16 mouse cellular contexts compared by ENCODE assay signal in the genomic region with DNA sequence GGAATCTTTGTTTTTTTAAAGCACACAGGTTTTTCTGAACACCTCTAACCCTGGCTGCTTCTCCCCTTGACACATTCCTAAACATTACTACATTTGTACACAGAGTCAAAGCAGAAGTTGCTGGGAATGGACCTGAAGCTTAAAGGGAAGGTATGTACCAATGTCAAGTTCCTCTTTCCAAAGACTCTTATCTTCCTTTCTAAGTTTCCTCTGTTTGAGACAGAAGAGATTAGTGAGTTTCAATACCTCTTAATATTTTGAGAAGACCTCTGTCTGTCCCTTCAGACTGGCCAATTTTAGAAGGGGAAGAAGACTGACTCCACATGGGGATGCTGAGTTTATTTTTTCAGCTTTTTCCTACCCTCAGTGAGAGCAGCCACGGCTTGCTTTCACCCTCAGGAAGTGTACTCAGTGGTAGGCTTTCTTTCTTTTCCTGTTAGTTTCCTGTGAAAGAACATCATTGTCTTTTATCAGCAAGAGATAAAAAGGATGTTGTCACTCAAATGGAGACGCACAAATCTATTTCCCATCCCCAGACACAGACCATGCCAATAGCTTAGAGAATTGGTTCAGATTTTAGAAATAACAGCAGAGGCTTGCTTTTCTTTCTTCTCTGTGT. TPM values are rescaled to one million over a fixed set of nuclear protein-coding genes. Genes with fewer than 3 reads are reported as not detected.
DNase-seq lines count a peak whose midpoint lies in the region; ATAC-seq and TF ChIP-seq lines count a peak whose summit lies in the region.
"Had no signal": no experiment of that assay in that cellular context is flagged by ENCODE, and none has a peak within 500 bp of the region (broad histone marks: within the 10 kb centered on the region; RNA-seq: fewer than 3 reads in every experiment).

No protein-coding gene starts in this region.

- peaks cover 3% of the 10 kb centered on the region for H3K9me3 ChIP-seq in G1E (replicated peaks)
- H3K9me3 ChIP-seq in liver, postnatal 0 days (ENCODE audit: low read length), result no peaks in the 10 kb centered on the region
- no peaks in the 10 kb centered on the region for H3K9me3 ChIP-seq in forebrain, embryonic 14.5 days (replicated peaks; ENCODE audit: control insufficient read depth, low read length)
- no peaks in the 10 kb centered on the region for H3K9me3 ChIP-seq in forebrain, embryonic 10.5 days

- H3K79me2 ChIP-seq in liver, adult 2 months (ENCODE audit: control insufficient read depth, insufficient read depth, low read length), result no peaks in the 10 kb centered on the region; the same call in 1 of the 2 replicates

- ATAC-seq in G1E (ENCODE audit: extremely low read depth, insufficient number of reproducible peaks, low FRiP score, poor library complexity, severe bottlenecking), result peak; percentile 25; the same call in 1 of the 2 replicates
- peak; percentile 92 for ATAC-seq in granulocyte monocyte progenitor cell, adult 5-6 weeks (replicated peaks; ENCODE audit: poor library complexity, severe bottlenecking)
- ATAC-seq in liver, postnatal 0 days, result no peak
- no peak for ATAC-seq in forebrain, embryonic 14.5 days

- DNase-seq in liver, adult 2 months (ENCODE audit: extremely low read depth, low read depth, low spot score), result no peak
- DNase-seq in liver (no peak), G1E (ENCODE audit: low spot score) (peak; percentile 42)
- DNase-seq in liver, postnatal 0 days, result no peak
- DNase-seq in forebrain, embryonic 14.5 days (ENCODE audit: low spot score), result no peak
- no peak for DNase-seq in forebrain, embryonic 10.5 days (ENCODE audit: extremely low spot score, low spot score)
- DNase-seq in right cerebral cortex, postnatal 4 days, result no peak
- DNase-seq: adrenal gland, postnatal 14 days; cerebellum, postnatal 36 days; gastrocnemius, postnatal 10 days; kidney, adult 11 months; spleen, adult 18-20 months; thymus, postnatal 25 days had no signal

- TF ChIP-seq EP300 in liver, postnatal 0 days (IDR thresholded peaks at IDR 0.05; ENCODE audit: low read depth), result peak; percentile 48; the same call in 1 of the 2 replicates

- no peaks in the 10 kb centered on the region for H3K36me3 ChIP-seq in liver, adult 2 months (ENCODE audit: control insufficient read depth, insufficient read depth, low read length)
- no peaks in the 10 kb centered on the region for H3K36me3 ChIP-seq in G1E (replicated peaks)
- H3K36me3 ChIP-seq in liver, postnatal 0 days (replicated peaks; ENCODE audit: insufficient read depth, low read length), result no peaks in the 10 kb centered on the region
- H3K36me3 ChIP-seq in forebrain, embryonic 14.5 days (ENCODE audit: control insufficient read depth, insufficient read depth, low read length), result no peaks in the 10 kb centered on the region
- H3K36me3 ChIP-seq in forebrain, embryonic 10.5 days (replicated peaks), result no peaks in the 10 kb centered on the region

- no peak for TF ChIP-seq POLR2A in liver, adult 2 months (IDR thresholded peaks at IDR 0.05; ENCODE audit: extremely low read depth, insufficient read depth, low read length)

- no peak for TF ChIP-seq CTCF in liver, adult 2 months (IDR thresholded peaks at IDR 0.05; ENCODE audit: low read depth, low read length)
- no peak for TF ChIP-seq CTCF in G1E (IDR thresholded peaks at IDR 0.05; ENCODE audit: low read depth, low read length)
- no peak for TF ChIP-seq CTCF in liver, postnatal 0 days (IDR thresholded peaks at IDR 0.05; ENCODE audit: low read depth)

- H3K4me1 ChIP-seq in liver, adult 2 months (ENCODE audit: control insufficient read depth, insufficient read depth, low read length), result peaks cover 8% of the 10 kb centered on the region
- H3K4me1 ChIP-seq in G1E (ENCODE audit: insufficient read depth, low read depth, low read length), result peaks cover 45% of the 10 kb centered on the region
- H3K4me1 ChIP-seq in liver, postnatal 0 days (ENCODE audit: insufficient read depth), result peaks cover 28% of the 10 kb centered on the region
- H3K4me1 ChIP-seq in forebrain, embryonic 14.5 days (ENCODE audit: control insufficient read depth, insufficient read depth, low read length), result no peaks in the 10 kb centered on the region
- peaks cover 9% of the 10 kb centered on the region for H3K4me1 ChIP-seq in forebrain, embryonic 10.5 days

- H3K9ac ChIP-seq in liver, adult 2 months (ENCODE audit: low read depth, low read length), result no peak overlapping the region
- H3K9ac ChIP-seq in liver, postnatal 0 days (replicated peaks), result 0 out of 2 replicates have a peak overlapping the region, but pooled peaks have one; percentile 6
- H3K9ac ChIP-seq in forebrain, embryonic 14.5 days (ENCODE audit: low read length), result no peak overlapping the region

- 0 out of 2 replicates have a peak overlapping the region, but pooled peaks have one; percentile 13 for H3K4me2 ChIP-seq in liver, postnatal 0 days (ENCODE audit: low read depth, low read length)
- H3K4me2 ChIP-seq in forebrain, embryonic 14.5 days (ENCODE audit: low read length), result no peak overlapping the region

- no peak overlapping the region for H3K4me3 ChIP-seq in liver, adult 2 months (ENCODE audit: insufficient read depth, low read depth, low read length)
- no peak overlapping the region for H3K4me3 ChIP-seq in G1E (ENCODE audit: low read depth, low read length)
- no peak overlapping the region for H3K4me3 ChIP-seq in liver, postnatal 0 days (ENCODE audit: low read depth, low read length)
- H3K4me3 ChIP-seq in forebrain, embryonic 14.5 days (ENCODE audit: low read depth, low read length), result no peak overlapping the region
- H3K4me3 ChIP-seq in forebrain, embryonic 10.5 days, result no peak overlapping the region

- H3K27me3 ChIP-seq in liver, adult 2 months (ENCODE audit: control insufficient read depth, insufficient read depth, low read length), result no peaks in the 10 kb centered on the region
- peaks cover 13% of the 10 kb centered on the region for H3K27me3 ChIP-seq in G1E (ENCODE audit: insufficient read depth, low read length)
- H3K27me3 ChIP-seq in liver, postnatal 0 days (ENCODE audit: insufficient read depth, low read length), result no peaks in the 10 kb centered on the region
- no peaks in the 10 kb centered on the region for H3K27me3 ChIP-seq in forebrain, embryonic 14.5 days (replicated peaks; ENCODE audit: control insufficient read depth, insufficient read depth, low read length)
- no peaks in the 10 kb centered on the region for H3K27me3 ChIP-seq in forebrain, embryonic 10.5 days (ENCODE audit: poor library complexity, severe bottlenecking)

- H3K27ac ChIP-seq in liver, adult 2 months (replicated peaks; ENCODE audit: insufficient read depth, low read depth, low read length), result peak overlapping the region; percentile 27
- H3K27ac ChIP-seq in liver, postnatal 0 days (ENCODE audit: low read depth), result peak overlapping the region; percentile 55
- no peak overlapping the region for H3K27ac ChIP-seq in forebrain, embryonic 14.5 days (ENCODE audit: low read depth, low read length)
- H3K27ac ChIP-seq in forebrain, embryonic 10.5 days, result no peak overlapping the region

- WGBS in liver, adult 2 months, result 48% methylated on average over 2 of the region's 2 CpGs
- WGBS in liver, postnatal 0 days (ENCODE audit: insufficient replicate concordance), result 15% methylated on average over 2 of the region's 2 CpGs
- WGBS in forebrain, embryonic 14.5 days, result 51% methylated on average over 2 of the region's 2 CpGs
- 45% methylated on average over 2 of the region's 2 CpGs for WGBS in forebrain, embryonic 10.5 days

RNA-seq across cellular contexts. Expression of a gene that starts 7.6 kb away (rescaled TPM):
- total RNA-seq in liver, adult 2 months (2014; rRNA removed), result 20.2 and 21.3 TPM in 2 replicates
- polyA plus RNA-seq in liver, adult 2 months (2012; rRNA removed), result 38.5 and 46.7 TPM in 2 replicates
- total RNA-seq in G1E (2014; fragmentation: Nextera tagmentation) (50.2 and 65.8 TPM in 2 replicates), G1E (2017) (52.8 and 58.1 TPM in 2 replicates)
- polyA plus RNA-seq in G1E (2012), result 34.4 and 40.1 TPM in 2 replicates
- 9.3 and 14.2 TPM in 2 replicates for total RNA-seq in granulocyte monocyte progenitor cell, adult 5-6 weeks (2014; fragmentation: Nextera tagmentation)
- 20.4 and 20.8 TPM in 2 replicates for total RNA-seq in granulocyte monocyte progenitor cell, adult 5-6 weeks (2017)
- polyA plus RNA-seq in liver, postnatal 0 days (2015; fragmentation: Nextera tagmentation; extraction: Ambion mirVana), result 13.0 and 14.5 TPM in 2 replicates
- 12.9 and 16.2 TPM in 2 replicates for polyA plus RNA-seq in forebrain, embryonic 14.5 days (2014; fragmentation: Nextera tagmentation; extraction: Ambion mirVana)
- 35.5 and 37.1 TPM in 2 replicates for polyA plus RNA-seq in forebrain, embryonic 10.5 days (2016; fragmentation: Nextera tagmentation; extraction: Ambion mirVana)

RNA-seq across cellular contexts. Expression of a gene that starts 21.1 kb away (rescaled TPM):
- total RNA-seq in liver, adult 2 months (2014; rRNA removed), result 3.7 and 4.0 TPM in 2 replicates
- 5.5 and 7.7 TPM in 2 replicates for polyA plus RNA-seq in liver, adult 2 months (2012; rRNA removed)
- total RNA-seq in G1E (2014; fragmentation: Nextera tagmentation) (25.8 and 30.6 TPM in 2 replicates), G1E (2017) (28.0 and 35.7 TPM in 2 replicates)
- 107 and 138 TPM in 2 replicates for polyA plus RNA-seq in G1E (2012)
- total RNA-seq in granulocyte monocyte progenitor cell, adult 5-6 weeks (2014; fragmentation: Nextera tagmentation), result 13.0 and 18.5 TPM in 2 replicates
- 15.8 and 21.5 TPM in 2 replicates for total RNA-seq in granulocyte monocyte progenitor cell, adult 5-6 weeks (2017)
- polyA plus RNA-seq in liver, postnatal 0 days (2015; fragmentation: Nextera tagmentation; extraction: Ambion mirVana), result 6.2 and 8.1 TPM in 2 replicates
- polyA plus RNA-seq in forebrain, embryonic 14.5 days (2014; fragmentation: Nextera tagmentation; extraction: Ambion mirVana), result 8.7 and 9.9 TPM in 2 replicates
- 14.3 and 15.4 TPM in 2 replicates for polyA plus RNA-seq in forebrain, embryonic 10.5 days (2016; fragmentation: Nextera tagmentation; extraction: Ambion mirVana)

RNA-seq across cellular contexts. Expression of a gene that starts 55.4 kb away (rescaled TPM):
- total RNA-seq in liver, adult 2 months (2014; rRNA removed), result not detected in 2 replicates
- polyA plus RNA-seq in liver, adult 2 months (2012; rRNA removed), result not detected in 2 replicates
- total RNA-seq in G1E (2014; fragmentation: Nextera tagmentation) (not detected in 2 replicates), G1E (2017) (0.06 and 0.22 TPM in 2 replicates)
- not detected in 2 replicates for polyA plus RNA-seq in G1E (2012)
- total RNA-seq in granulocyte monocyte progenitor cell, adult 5-6 weeks (2014; fragmentation: Nextera tagmentation), result not detected in 2 replicates
- not detected in 2 replicates for total RNA-seq in granulocyte monocyte progenitor cell, adult 5-6 weeks (2017)
- not detected in 2 replicates for polyA plus RNA-seq in liver, postnatal 0 days (2015; fragmentation: Nextera tagmentation; extraction: Ambion mirVana)
- polyA plus RNA-seq in forebrain, embryonic 14.5 days (2014; fragmentation: Nextera tagmentation; extraction: Ambion mirVana), result not detected in 2 replicates
- not detected in 2 replicates for polyA plus RNA-seq in forebrain, embryonic 10.5 days (2016; fragmentation: Nextera tagmentation; extraction: Ambion mirVana)
- total RNA-seq: adrenal gland, postnatal 14 days; gastrocnemius, postnatal 10 days; left cerebral cortex, adult 18-20 months had no signal
- polyA plus RNA-seq: lung, embryonic 16.5 days had no signal

RNA-seq across cellular contexts. Expression of a gene that starts 58.4 kb away (rescaled TPM):
- total RNA-seq in liver, adult 2 months (2014; rRNA removed), result 10.1 and 11.2 TPM in 2 replicates
- polyA plus RNA-seq in liver, adult 2 months (2012; rRNA removed), result 7.9 and 8.6 TPM in 2 replicates
- total RNA-seq in G1E (2014; fragmentation: Nextera tagmentation), result not detected in 2 replicates
- total RNA-seq in G1E (2017), result 0.22 TPM in 1 of 2 replicates, not detected in the other
- polyA plus RNA-seq in G1E (2012), result 0.02 TPM in 1 of 2 replicates, not detected in the other
- 10.1 and 14.0 TPM in 2 replicates for total RNA-seq in granulocyte monocyte progenitor cell, adult 5-6 weeks (2014; fragmentation: Nextera tagmentation)
- 11.5 and 12.0 TPM in 2 replicates for total RNA-seq in granulocyte monocyte progenitor cell, adult 5-6 weeks (2017)
- 32.8 and 39.4 TPM in 2 replicates for polyA plus RNA-seq in liver, postnatal 0 days (2015; fragmentation: Nextera tagmentation; extraction: Ambion mirVana)
- polyA plus RNA-seq in forebrain, embryonic 14.5 days (2014; fragmentation: Nextera tagmentation; extraction: Ambion mirVana), result 4.3 and 5.6 TPM in 2 replicates
- 14.9 and 16.0 TPM in 2 replicates for polyA plus RNA-seq in forebrain, embryonic 10.5 days (2016; fragmentation: Nextera tagmentation; extraction: Ambion mirVana)

Comparison
In these comparisons a context has a peak if more than half of its experiments do, and no peak if none do; other contexts are left out.
1. H3K27ac ChIP-seq: peak in liver, adult 2 months (single experiment) and liver, postnatal 0 days (single experiment); none in forebrain, embryonic 14.5 days (single experiment) and forebrain, embryonic 10.5 days (single experiment).
2. ATAC-seq: peak in G1E (single experiment) and granulocyte monocyte progenitor cell, adult 5-6 weeks (single experiment); none in liver, postnatal 0 days (single experiment) and forebrain, embryonic 14.5 days (single experiment).